ENCODE assay signal across 17 mouse cellular contexts in the genomic region with DNA sequence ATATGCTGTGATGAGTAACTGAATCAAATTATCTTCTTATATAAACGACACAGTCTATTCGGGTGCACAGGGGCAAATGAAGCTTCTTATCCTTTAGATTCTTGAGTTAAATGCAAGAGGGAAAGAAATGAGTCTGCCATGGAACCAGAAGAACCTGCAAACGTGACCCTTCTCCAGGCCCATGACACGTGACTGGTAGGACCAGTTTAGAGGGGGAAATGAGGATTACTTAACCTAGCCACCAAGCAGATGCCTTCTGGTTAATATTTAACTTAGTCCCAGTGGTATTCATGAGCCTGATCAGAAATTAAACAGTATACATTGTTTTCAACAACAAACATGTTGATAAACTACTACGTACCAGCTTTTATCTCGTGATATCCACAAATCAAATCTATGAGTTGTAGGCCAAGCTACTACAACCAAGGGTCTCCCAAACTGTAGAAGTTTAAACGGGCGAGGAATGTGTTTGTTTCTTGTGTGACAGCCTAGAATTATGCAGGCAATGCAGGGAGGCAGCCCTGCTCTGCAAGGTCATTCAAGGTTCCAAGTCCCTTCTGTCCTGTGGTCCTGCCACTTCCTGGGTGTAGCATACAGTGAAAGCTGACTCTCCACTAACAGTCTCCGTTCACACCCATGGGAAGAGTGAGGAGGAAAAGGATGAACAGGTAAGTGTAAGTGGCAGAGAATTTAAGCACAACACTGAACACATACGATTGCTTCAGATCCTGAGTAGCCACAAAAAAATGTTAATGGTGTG.
A peak's percentile ranks its signal among the peaks of the same experiment; 100 is the strongest.
DNase-seq lines count a peak whose midpoint lies in the region; ATAC-seq and TF ChIP-seq lines count a peak whose summit lies in the region.
"Had no signal": no experiment of that assay in that cellular context is flagged by ENCODE, and none has a peak within 500 bp of the region (broad histone marks: within the 10 kb centered on the region; RNA-seq: fewer than 3 reads in every experiment).

No protein-coding gene starts in this region.

- no peak for DNase-seq in lung, postnatal 4 days
- DNase-seq in kidney, adult 8-10 months, result peak; percentile 37 to 78
- DNase-seq in large intestine, adult 2 months (ENCODE audit: low read depth, low spot score), result peak; percentile 46
- DNase-seq in stomach, postnatal 0 days (ENCODE audit: low spot score), result peak; percentile 41
- DNase-seq in adrenal gland, postnatal 25 days, result no peak
- no peak for DNase-seq in spleen, adult 12 weeks (ENCODE audit: low spot score)
- DNase-seq: adrenal gland, postnatal 14 days; cerebellum, postnatal 14 days; right cerebral cortex, postnatal 25 days; thymus, postnatal 4 days had no signal

- 49% methylated on average over 10 of the region's 10 CpGs for WGBS in lung, embryonic 15.5 days
- 32% methylated on average over 10 of the region's 10 CpGs for WGBS in large intestine, adult 2 months
- 49% methylated on average over 10 of the region's 10 CpGs for WGBS in stomach, postnatal 0 days

- no peaks in the 10 kb centered on the region for H3K27me3 ChIP-seq in lung, embryonic 15.5 days
- no peaks in the 10 kb centered on the region for H3K27me3 ChIP-seq in stomach, postnatal 0 days (ENCODE audit: control insufficient read depth, insufficient read depth, low read length)
- H3K27me3 ChIP-seq: heart, embryonic 15.5 days; hindbrain, embryonic 12.5 days; limb, embryonic 15.5 days; midbrain, embryonic 12.5 days had no signal

- H3K9me3 ChIP-seq in lung, embryonic 15.5 days, result no peaks in the 10 kb centered on the region
- H3K9me3 ChIP-seq in stomach, postnatal 0 days (ENCODE audit: control insufficient read depth, low read length), result no peaks in the 10 kb centered on the region
- H3K9me3 ChIP-seq: heart, embryonic 15.5 days; hindbrain, embryonic 12.5 days; limb, embryonic 15.5 days; midbrain, embryonic 12.5 days had no signal

- H3K36me3 ChIP-seq in lung, embryonic 15.5 days, result no peaks in the 10 kb centered on the region
- no peaks in the 10 kb centered on the region for H3K36me3 ChIP-seq in stomach, postnatal 0 days (ENCODE audit: control insufficient read depth, insufficient read depth, low read length)
- H3K36me3 ChIP-seq: heart, embryonic 15.5 days; hindbrain, embryonic 12.5 days; limb, embryonic 15.5 days; midbrain, embryonic 12.5 days had no signal

- no peak for ATAC-seq in lung, embryonic 15.5 days (ENCODE audit: borderline replicate concordance, extremely low read depth, low FRiP score, low TSS enrichment)
- ATAC-seq in stomach, postnatal 0 days (ENCODE audit: low FRiP score, low TSS enrichment), result peak; percentile 79
- no peak for ATAC-seq in cerebellum, adult (ENCODE audit: insufficient number of reproducible peaks, low FRiP score, low TSS enrichment)

- no peak overlapping the region for H3K4me3 ChIP-seq in lung, embryonic 15.5 days
- H3K4me3 ChIP-seq in stomach, postnatal 0 days (ENCODE audit: low read depth, low read length), result no peak overlapping the region
- H3K4me3 ChIP-seq: heart, embryonic 15.5 days; hindbrain, embryonic 12.5 days; limb, embryonic 15.5 days; midbrain, embryonic 12.5 days; myocyte had no signal

- H3K4me2 ChIP-seq in lung, embryonic 15.5 days, result no peak overlapping the region
- no peak overlapping the region for H3K4me2 ChIP-seq in stomach, postnatal 0 days (replicated peaks; ENCODE audit: low read depth)
- H3K4me2 ChIP-seq: heart, embryonic 15.5 days; hindbrain, embryonic 12.5 days; limb, embryonic 15.5 days; midbrain, embryonic 12.5 days had no signal

- no peak overlapping the region for H3K9ac ChIP-seq in lung, embryonic 15.5 days
- no peak overlapping the region for H3K9ac ChIP-seq in stomach, postnatal 0 days (ENCODE audit: low read length)
- H3K9ac ChIP-seq: heart, embryonic 15.5 days; hindbrain, embryonic 12.5 days; limb, embryonic 15.5 days; midbrain, embryonic 12.5 days had no signal

- TF ChIP-seq CTCF in stomach, postnatal 0 days (IDR thresholded peaks at IDR 0.05; ENCODE audit: low read depth), result no peak

- peak overlapping the region; percentile 74 for H3K27ac ChIP-seq in lung, embryonic 15.5 days
- H3K27ac ChIP-seq in stomach, postnatal 0 days (replicated peaks), result peak overlapping the region; percentile 59; the same call in 1 of the 2 replicates
- H3K27ac ChIP-seq: heart, embryonic 15.5 days; hindbrain, embryonic 12.5 days; limb, embryonic 15.5 days; midbrain, embryonic 12.5 days had no signal

- TF ChIP-seq EP300 in stomach, postnatal 0 days (optimal IDR thresholded peaks at IDR 0.05), result no peak

- H3K4me1 ChIP-seq in lung, embryonic 15.5 days, result peaks cover 11% of the 10 kb centered on the region; the same call in 1 of the 2 replicates
- H3K4me1 ChIP-seq in stomach, postnatal 0 days (replicated peaks; ENCODE audit: control insufficient read depth, insufficient read depth), result no peaks in the 10 kb centered on the region
- H3K4me1 ChIP-seq: heart, embryonic 15.5 days had no signal

Comparison
In these comparisons a context has a peak if more than half of its experiments do, and no peak if none do; other contexts are left out.
1. DNase-seq: peak in kidney, adult 8-10 months (2 of 2), large intestine, adult 2 months (single experiment) and stomach, postnatal 0 days (single experiment); none in lung, postnatal 4 days (0 of 2), adrenal gland, postnatal 25 days (single experiment) and spleen, adult 12 weeks (single experiment).